Mouse (Mus musculus) right cerebral cortex, postnatal 25 days (tissue): ENCODE measurements at regions not wholly inside any gene's neighbourhood (a gene's known extent, or its start where the extent isn't known, plus 50 kb on each side); places are given as distances from the start of the nearest gene placed in this dataset.

ENCODE experiments used
- DNase-seq: peaks from one replicate; pipeline ENCODE4 v3.0.0; 2022

GRCm38 (mm10) chr7:58151713-58152112 lies 504.3 kb upstream of the Atp10a start:
- no peak for DNase-seq

GRCm38 (mm10) chr7:58184913-58185312 lies 471.1 kb upstream of the Atp10a start:
- DNase-seq = peak; percentile 21

GRCm38 (mm10) chr7:58217726-58218125 lies 438.2 kb upstream of the Atp10a start:
- no peak for DNase-seq

GRCm38 (mm10) chr7:58224727-58225126 lies 431.2 kb upstream of the Atp10a start:
- no peak for DNase-seq

GRCm38 (mm10) chr7:58225713-58226112 lies 430.3 kb upstream of the Atp10a start:
- DNase-seq = peak; percentile 8

GRCm38 (mm10) chr7:58230162-58230681 lies 425.7 kb upstream of the Atp10a start:
- no peak for DNase-seq

GRCm38 (mm10) chr7:58230943-58231342 lies 425.0 kb upstream of the Atp10a start:
- DNase-seq = no peak

GRCm38 (mm10) chr7:58247261-58247660 lies 408.7 kb upstream of the Atp10a start:
- DNase-seq = peak; percentile 62
